Mouse (Mus musculus) kidney, postnatal 0 days (tissue): ENCODE results near the gene Zfp410. TPM values are rescaled to one million over a fixed set of nuclear protein-coding genes. Genes with fewer than 3 reads are reported as not detected.
A peak's percentile ranks its signal among the peaks of the same experiment; 100 is the strongest.
"Not testable (repeated sequence)": the region's sequence is repeated elsewhere in the genome, so short reads cannot be mapped to it uniquely, and the experiment has no call there.

ENCODE experiments used
- ATAC-seq: fragments of 200-750 bp; cut with Nextera tagmentation; replicated peaks from 2 replicates; pipeline ENCODE4 v1.8.0; 2017; ENCODE audit warnings: low read depth, moderate number of reproducible peaks, moderate TSS enrichment, moderate library complexity; ENCODE audit not compliant: low FRiP score
- DNase-seq: peaks from one replicate; pipeline ENCODE4 v3.0.0-alpha.2; 2016; ENCODE audit warnings: low spot score
- H3K27ac ChIP-seq: fragments of 300-500 bp; sonication (generic); 2 replicates; pipeline ENCODE4 v1.5.1; 2014; ENCODE audit warnings: mild to moderate bottlenecking
- H3K27me3 ChIP-seq: fragments of 300-500 bp; sonication (generic); 2 replicates; pipeline ENCODE4 v1.6.1; 2014; ENCODE audit warnings: low read length, mixed read lengths; ENCODE audit not compliant: insufficient read depth
- H3K36me3 ChIP-seq: fragments of 300-500 bp; sonication (generic); 2 replicates; pipeline ENCODE4 v1.6.1; 2014; ENCODE audit warnings: low read length, mixed read lengths; ENCODE audit not compliant: insufficient read depth
- H3K4me1 ChIP-seq: fragments of 300-500 bp; sonication (generic); replicated peaks from 2 replicates; pipeline ENCODE4 v1.6.1; 2014; ENCODE audit warnings: antibody characterized with exemption, low read length, mixed read lengths; ENCODE audit not compliant: insufficient read depth
- H3K4me2 ChIP-seq: fragments of 300-500 bp; sonication (generic); 2 replicates; pipeline ENCODE4 v1.6.1; 2014; ENCODE audit warnings: mild to moderate bottlenecking, low read length, moderate library complexity, mixed read lengths
- H3K4me3 ChIP-seq: fragments of 300-500 bp; sonication (generic); replicated peaks from 2 replicates; pipeline ENCODE4 v1.5.1; 2014; ENCODE audit warnings: low read depth, low read length
- H3K9ac ChIP-seq: fragments of 300-500 bp; sonication (generic); 2 replicates; pipeline ENCODE4 v1.6.1; 2014; ENCODE audit warnings: low read depth, low read length
- H3K9me3 ChIP-seq: fragments of 300-500 bp; sonication (generic); replicated peaks from 2 replicates; pipeline ENCODE4 v1.6.1; 2016; ENCODE audit warnings: low read length, inconsistent platforms, mixed read lengths
- CTCF ChIP-seq: IDR thresholded peaks from 2 replicates; pipeline ENCODE4 v1.5.1; 2016; ENCODE audit warnings: antibody characterized with exemption, low read depth, mild to moderate bottlenecking, moderate library complexity
- WGBS: fragments of 180-500 bp; shearing (Covaris S2); extraction: QIAGEN DNeasy Blood & Tissue Kit; methylation state at CpG from one replicate; pipeline ENCODE4 v1.1.7; 2014; 5-methylcytosine and 5-hydroxymethylcytosine counted together
- polyA plus RNA-seq: library from polyadenylated mRNA; unstranded; fragments of >200 nt; fragmentation: Nextera tagmentation; extraction: Ambion mirVana; gene quantifications from 2 replicates; pipeline ENCODE4 v1.2.1, GENCODE M21; 2015

Zfp410 gene
- polyA plus RNA-seq, 1 experiment from 2014 or later: 53.8 TPM

GRCm38 (mm10) chr12:84336963-84337625 lies 20.4 kb downstream of the Zfp410 start:
- no peaks in the 10 kb centered on the region for H3K9me3 ChIP-seq
- no peaks in the 10 kb centered on the region for H3K4me1 ChIP-seq
- DNase-seq: no peak
- WGBS: 93% methylated on average over 11 of the region's 11 CpGs
- no peak overlapping the region for H3K27ac ChIP-seq
- no peaks in the 10 kb centered on the region for H3K27me3 ChIP-seq
- H3K4me3 ChIP-seq: no peak overlapping the region
- no peak for TF ChIP-seq CTCF
- peaks cover 58% of the 10 kb centered on the region for H3K36me3 ChIP-seq
- ATAC-seq: no peak
- no peak overlapping the region for H3K4me2 ChIP-seq
- no peak overlapping the region for H3K9ac ChIP-seq

DNA sequence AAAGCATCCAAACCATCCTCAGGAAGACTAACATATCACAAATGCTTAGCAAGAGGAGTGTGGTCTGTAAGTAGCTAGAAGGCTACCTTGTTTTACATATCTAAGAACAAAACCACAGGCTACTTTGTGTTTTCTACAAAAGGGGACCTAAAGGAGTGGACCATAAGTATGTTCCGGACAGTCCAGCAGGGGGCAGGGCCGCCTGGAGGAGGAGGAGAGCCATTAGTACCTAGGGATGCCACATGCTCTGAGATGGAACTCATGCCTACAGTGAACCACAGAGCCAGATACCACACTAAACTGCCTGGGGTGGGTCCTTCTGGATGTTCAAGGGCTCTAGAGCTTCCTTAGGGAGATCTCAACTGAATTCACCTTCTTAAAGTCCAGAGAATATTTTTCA lies 30.5 kb downstream of the Zfp410 start:
- Histone ChIP-seq H3K27me3 (no peaks in the 10 kb centered on the region), H3K4me3 (no peak overlapping the region), H3K9me3 (no peaks in the 10 kb centered on the region), H3K9ac (no peak overlapping the region), H3K4me1 (peaks cover 2% of the 10 kb centered on the region; the same call in 1 of the 2 replicates), H3K4me2 (no peak overlapping the region), H3K27ac (no peak overlapping the region), H3K36me3 (peaks cover 28% of the 10 kb centered on the region)
- DNase-seq (peak; percentile 67), ATAC-seq (no peak)
- 35% methylated on average over 2 of the region's 2 CpGs for WGBS
- peak; percentile 73 for TF ChIP-seq CTCF

GRCm38 (mm10) chr12:84358699-84359098 lies 42.0 kb downstream of the Zfp410 start:
- H3K27me3 ChIP-seq, H3K9me3 ChIP-seq, H3K9ac ChIP-seq, H3K27ac ChIP-seq, H3K36me3 ChIP-seq, H3K4me1 ChIP-seq, H3K4me3 ChIP-seq, DNase-seq, H3K4me2 ChIP-seq, ATAC-seq: not testable (repeated sequence)
- 79% methylated on average over 2 of the region's 2 CpGs for WGBS

DNA sequence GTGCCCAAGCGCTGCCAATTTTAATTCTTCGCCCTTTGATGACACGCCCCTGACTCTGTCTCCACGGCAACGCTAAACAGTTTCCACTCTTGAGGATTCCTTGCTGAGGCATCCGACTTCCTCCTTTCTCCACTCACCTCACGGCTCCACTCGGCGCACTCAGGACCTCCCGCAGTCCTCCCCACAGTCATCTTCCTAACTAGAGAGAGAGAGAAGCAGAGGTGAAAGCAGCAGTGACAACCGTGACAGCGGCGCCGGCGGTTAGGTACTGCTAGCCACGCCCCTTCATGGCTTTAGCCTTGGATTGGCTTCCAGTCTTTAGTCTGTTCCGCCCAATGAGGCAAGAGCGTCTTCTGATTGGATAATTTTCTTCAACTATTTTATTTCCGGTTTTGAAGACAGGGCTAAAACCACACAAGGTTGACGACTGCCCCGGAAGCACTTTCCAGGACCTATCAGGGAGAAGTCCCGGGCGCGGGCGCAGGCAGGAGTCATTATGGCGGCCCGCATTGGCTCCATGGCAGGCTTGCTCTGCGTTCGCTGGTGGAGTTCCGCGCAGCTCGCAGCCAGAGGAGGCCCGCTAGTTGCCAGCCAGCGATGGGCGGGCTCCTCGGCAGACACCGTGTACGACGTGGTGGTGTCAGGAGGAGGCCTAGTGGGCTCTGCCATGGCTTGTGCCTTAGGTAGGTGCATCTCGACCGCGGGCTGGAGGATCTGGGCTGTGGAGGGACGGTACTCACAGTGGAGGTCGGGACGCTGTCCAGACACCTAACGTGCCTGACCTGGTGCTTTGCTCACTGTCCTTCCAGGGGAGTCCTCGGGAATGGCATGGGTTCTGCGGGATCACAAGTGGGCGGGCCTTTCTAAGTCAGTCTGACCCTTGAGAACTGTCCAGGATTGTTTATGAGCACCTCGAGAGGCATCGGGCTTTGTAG lies 45.2 kb downstream of the Zfp410 start, which contains the start of the genes Coq6 and Fam161b:
Gene Coq6, plus strand, starts transcription at position 103 of the 935 bp plus-strand sequence.
Gene Fam161b, minus strand, starts transcription at position 279 of the 935 bp plus-strand sequence.
- Histone ChIP-seq H3K4me2 (peak within 1 kb of the TSS; percentile 92), H3K4me1 (peaks cover 9% of the 10 kb centered on the region; the same call in 1 of the 2 replicates), H3K4me3 (peak within 1 kb of the TSS; percentile 92), H3K9me3 (no peaks in the 10 kb centered on the region), H3K27ac (peak within 1 kb of the TSS; percentile 67; the same call in 1 of the 2 replicates), H3K36me3 (no peaks in the 10 kb centered on the region), H3K27me3 (no peaks in the 10 kb centered on the region), H3K9ac (peak within 1 kb of the TSS; percentile 79)
- no peak for TF ChIP-seq CTCF
- 0% methylated on average over 51 of the region's 51 CpGs for WGBS
- DNase-seq: peak; percentile 100
- ATAC-seq: peak; percentile 99

DNA sequence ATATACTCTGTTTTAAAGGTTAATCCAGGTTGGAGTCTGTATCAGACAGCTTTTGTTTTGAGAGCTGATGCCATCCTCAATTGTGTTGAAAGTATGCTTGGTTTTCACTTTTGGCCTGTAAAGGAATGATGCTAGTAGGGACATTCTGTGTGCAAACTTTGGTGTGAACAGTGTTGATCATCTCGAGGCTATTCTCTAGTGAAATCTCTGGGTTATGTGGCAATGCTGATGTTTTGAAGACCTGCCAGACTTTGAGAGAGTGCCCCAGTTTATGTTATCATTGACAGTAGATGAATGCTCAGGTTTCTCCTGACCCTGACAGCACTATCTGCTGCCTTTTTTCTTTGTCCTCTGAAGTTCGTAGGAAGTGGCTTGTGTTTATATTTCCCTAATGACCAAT lies 46.2 kb downstream of the Zfp410 start:
- ATAC-seq: no peak

DNA sequence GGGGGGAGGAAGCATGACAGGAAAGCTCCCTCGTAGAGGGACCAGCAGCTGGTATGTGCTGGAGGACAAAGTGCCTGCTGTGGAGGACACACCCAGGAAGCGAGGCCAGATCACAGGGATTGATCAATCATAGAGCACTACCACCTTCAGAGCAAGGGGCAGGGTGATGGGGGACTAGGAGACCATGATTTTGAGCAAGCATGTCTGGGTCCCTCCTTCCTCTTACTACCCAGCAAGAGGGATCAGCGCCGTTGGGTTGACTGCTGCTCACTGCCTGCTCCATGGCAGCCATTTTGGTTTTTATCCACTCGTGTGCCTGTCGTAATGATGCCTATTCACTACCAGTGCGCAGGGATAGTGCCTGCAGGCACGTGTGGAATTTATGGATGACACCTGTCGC lies 47.6 kb downstream of the Zfp410 start:
- DNase-seq: no peak
- Histone ChIP-seq H3K4me2 (no peak overlapping the region), H3K9me3 (no peaks in the 10 kb centered on the region), H3K4me1 (peaks cover 9% of the 10 kb centered on the region; the same call in 1 of the 2 replicates), H3K27ac (no peak overlapping the region), H3K4me3 (no peak overlapping the region), H3K36me3 (peaks cover 13% of the 10 kb centered on the region), H3K27me3 (no peaks in the 10 kb centered on the region), H3K9ac (no peak overlapping the region)
- 85% methylated on average over 9 of the region's 9 CpGs for WGBS
- no peak for ATAC-seq
- TF ChIP-seq CTCF: no peak

More for the DNA sequence above, 46.2 kb downstream of the Zfp410 start:
- Histone ChIP-seq H3K4me2 (peak overlapping the region; percentile 92), H3K27me3 (no peaks in the 10 kb centered on the region), H3K9me3 (no peaks in the 10 kb centered on the region), H3K36me3 (peaks cover 1% of the 10 kb centered on the region; the same call in 1 of the 2 replicates), H3K4me3 (peak overlapping the region; percentile 92; the same call in 1 of the 2 replicates), H3K27ac (no peak overlapping the region), H3K9ac (no peak overlapping the region), H3K4me1 (peaks cover 9% of the 10 kb centered on the region; the same call in 1 of the 2 replicates)
- WGBS: 38% methylated on average over 2 of the region's 2 CpGs
- no peak for TF ChIP-seq CTCF
- DNase-seq: no peak
